Mouse (Mus musculus): ENCODE measurements at regions not wholly inside any gene's neighbourhood (a gene's known extent, or its start where the extent isn't known, plus 50 kb on each side); places are given as distances from the start of the nearest gene placed in this dataset.

DNA sequence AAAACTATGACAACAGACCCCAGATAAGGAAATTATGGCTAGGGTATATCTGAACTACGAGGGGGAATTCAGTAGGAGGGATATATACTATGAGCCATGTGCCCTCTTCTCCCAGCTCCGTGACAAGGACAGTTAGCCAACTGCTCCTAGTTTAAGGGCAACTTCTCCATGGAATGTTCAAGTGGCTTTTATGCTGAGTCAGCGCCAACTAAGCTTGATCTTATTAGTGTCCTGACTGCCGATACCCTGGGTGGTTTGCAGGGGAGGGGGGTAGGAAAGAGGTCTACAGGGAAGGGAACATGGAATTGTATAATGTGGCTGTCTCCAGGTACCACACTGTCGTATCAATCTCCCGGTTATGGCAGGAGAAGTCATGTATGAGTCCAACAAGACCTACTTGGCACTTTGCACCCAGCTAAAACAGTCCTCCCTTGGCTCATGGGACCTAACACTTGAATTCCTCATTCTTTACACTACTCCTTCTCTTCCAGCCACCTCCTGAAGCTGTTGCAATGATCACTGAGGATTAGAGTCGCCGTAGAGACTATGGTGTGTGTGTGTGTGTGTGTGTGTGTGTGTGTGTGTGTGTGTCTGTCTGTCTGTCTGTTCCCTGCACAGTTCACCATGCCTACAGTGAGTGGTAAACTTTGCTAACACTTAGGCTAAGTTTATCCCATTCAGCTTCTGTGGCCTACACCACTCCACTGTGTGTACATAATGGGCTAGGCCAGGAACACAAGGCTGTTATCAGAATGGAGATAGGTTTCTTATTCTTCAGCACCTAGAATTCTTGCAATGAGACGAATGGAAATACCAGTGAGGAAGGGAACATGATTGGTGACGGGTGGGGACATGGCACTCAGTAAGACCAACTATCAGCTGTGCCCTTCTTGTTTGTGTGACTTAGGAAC lies 1251.1 kb upstream of the A1bg start:
- no peak overlapping the region for H3K9ac ChIP-seq (ENCODE audit: low read depth, low read length)
- WGBS, result 93% methylated on average over 10 of the region's 10 CpGs
- H3K27ac ChIP-seq, result no peak overlapping the region
- no peaks in the 10 kb centered on the region for H3K36me3 ChIP-seq (ENCODE audit: insufficient read depth, low read length)
- ATAC-seq (replicated peaks; ENCODE audit: low FRiP score, low read depth) (no peak), DNase-seq (ENCODE audit: low spot score) (no peak)
- no peak for TF ChIP-seq CTCF (IDR thresholded peaks at IDR 0.05; ENCODE audit: low read depth)
- no peaks in the 10 kb centered on the region for H3K27me3 ChIP-seq (ENCODE audit: insufficient read depth, low read length)
- H3K4me1 ChIP-seq (replicated peaks; ENCODE audit: insufficient read depth, low read length), result no peaks in the 10 kb centered on the region
- no peak overlapping the region for H3K4me3 ChIP-seq (replicated peaks; ENCODE audit: low read depth, low read length)
- no peaks in the 10 kb centered on the region for H3K9me3 ChIP-seq (replicated peaks; ENCODE audit: low read length)
- H3K4me2 ChIP-seq (ENCODE audit: low read length), result no peak overlapping the region

DNA sequence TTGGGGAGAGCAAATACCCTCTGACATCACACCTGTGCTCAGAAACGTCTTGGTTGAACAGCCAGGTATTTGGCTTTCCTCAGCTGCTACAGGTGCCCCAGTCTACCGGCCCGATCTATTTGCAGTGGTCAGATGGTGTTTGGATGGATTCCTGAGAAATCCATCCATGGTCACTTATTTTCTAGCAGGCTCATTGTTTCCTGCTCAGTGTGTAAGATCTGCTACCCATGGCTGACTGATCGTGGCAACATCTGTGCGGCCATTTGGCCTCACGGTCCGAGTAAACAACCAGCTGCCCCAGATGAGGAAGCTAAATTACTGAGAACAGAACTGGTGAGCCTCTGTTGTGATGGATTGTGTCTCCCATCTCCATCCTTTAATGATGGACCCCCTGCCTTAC lies 1248.8 kb upstream of the A1bg start:
- 45% methylated on average over 7 of the region's 7 CpGs for WGBS
- TF ChIP-seq CTCF (IDR thresholded peaks at IDR 0.05; ENCODE audit: low read depth), result no peak
- Histone ChIP-seq H3K36me3 (ENCODE audit: insufficient read depth, low read length) (no peaks in the 10 kb centered on the region), H3K27ac (no peak overlapping the region), H3K4me1 (replicated peaks; ENCODE audit: insufficient read depth, low read length) (no peaks in the 10 kb centered on the region), H3K9me3 (replicated peaks; ENCODE audit: low read length) (no peaks in the 10 kb centered on the region), H3K4me3 (replicated peaks; ENCODE audit: low read depth, low read length) (no peak overlapping the region), H3K4me2 (ENCODE audit: low read length) (no peak overlapping the region), H3K9ac (ENCODE audit: low read depth, low read length) (no peak overlapping the region), H3K27me3 (ENCODE audit: insufficient read depth, low read length) (no peaks in the 10 kb centered on the region)
- no peak for ATAC-seq (replicated peaks; ENCODE audit: low FRiP score, low read depth)
- no peak for DNase-seq (ENCODE audit: low spot score)

DNA sequence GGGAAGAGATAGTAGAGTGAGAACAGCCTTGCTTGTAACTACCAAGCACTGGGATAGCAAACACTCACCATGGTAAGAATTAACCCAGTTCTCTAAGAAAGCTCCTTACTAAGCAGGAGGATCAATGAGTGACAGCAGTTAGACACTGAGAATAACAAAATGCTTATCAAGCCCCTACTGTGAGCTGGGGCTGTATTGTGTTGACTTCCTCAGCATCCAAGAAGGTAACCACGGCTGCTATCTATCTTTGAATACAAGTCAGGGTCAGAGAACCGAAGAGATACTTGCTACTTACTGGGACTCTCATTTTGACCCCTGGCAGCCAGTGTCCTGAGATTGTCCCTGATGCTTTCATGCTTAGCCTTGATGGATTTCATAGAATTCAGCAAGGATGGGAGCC lies 1248.4 kb upstream of the A1bg start:
- no peaks in the 10 kb centered on the region for H3K4me1 ChIP-seq (replicated peaks; ENCODE audit: insufficient read depth, low read length)
- 84% methylated on average over 2 of the region's 2 CpGs for WGBS
- DNase-seq (ENCODE audit: low spot score) (no peak), ATAC-seq (replicated peaks; ENCODE audit: low FRiP score, low read depth) (no peak)
- H3K9me3 ChIP-seq (replicated peaks; ENCODE audit: low read length), result no peaks in the 10 kb centered on the region
- H3K9ac ChIP-seq (ENCODE audit: low read depth, low read length), result no peak overlapping the region
- no peak overlapping the region for H3K4me3 ChIP-seq (replicated peaks; ENCODE audit: low read depth, low read length)
- no peaks in the 10 kb centered on the region for H3K27me3 ChIP-seq (ENCODE audit: insufficient read depth, low read length)
- no peak overlapping the region for H3K27ac ChIP-seq
- no peaks in the 10 kb centered on the region for H3K36me3 ChIP-seq (ENCODE audit: insufficient read depth, low read length)
- no peak overlapping the region for H3K4me2 ChIP-seq (ENCODE audit: low read length)
- TF ChIP-seq CTCF (IDR thresholded peaks at IDR 0.05; ENCODE audit: low read depth), result no peak

DNA sequence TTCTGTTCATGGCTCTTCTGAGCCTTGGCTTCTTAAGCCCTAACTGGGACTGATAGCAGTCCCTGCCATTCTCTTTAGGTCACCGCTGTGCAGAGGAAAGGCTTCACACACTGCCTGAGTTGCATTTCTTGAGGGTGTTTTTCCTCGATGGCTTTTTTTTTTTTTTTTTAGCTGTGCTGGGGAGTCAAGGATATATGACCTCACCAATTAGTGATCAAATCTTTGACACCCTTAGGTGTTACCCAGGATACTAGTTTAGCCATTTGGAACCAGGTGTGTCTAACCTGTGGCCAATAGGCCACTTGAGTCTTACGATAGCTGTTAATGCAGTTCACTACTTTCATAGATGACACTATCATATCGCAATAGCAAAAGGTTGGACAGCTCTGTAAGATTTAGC lies 1247.5 kb upstream of the A1bg start:
- H3K27ac ChIP-seq, result no peak overlapping the region
- ATAC-seq (replicated peaks; ENCODE audit: low FRiP score, low read depth) (no peak), DNase-seq (ENCODE audit: low spot score) (no peak)
- no peak overlapping the region for H3K4me2 ChIP-seq (ENCODE audit: low read length)
- TF ChIP-seq CTCF (IDR thresholded peaks at IDR 0.05; ENCODE audit: low read depth), result no peak
- H3K4me3 ChIP-seq (replicated peaks; ENCODE audit: low read depth, low read length), result no peak overlapping the region
- 91% methylated on average over 4 of the region's 4 CpGs for WGBS
- H3K36me3 ChIP-seq (ENCODE audit: insufficient read depth, low read length), result no peaks in the 10 kb centered on the region
- H3K9ac ChIP-seq (ENCODE audit: low read depth, low read length), result no peak overlapping the region
- H3K4me1 ChIP-seq (replicated peaks; ENCODE audit: insufficient read depth, low read length), result no peaks in the 10 kb centered on the region
- H3K9me3 ChIP-seq (replicated peaks; ENCODE audit: low read length), result no peaks in the 10 kb centered on the region
- H3K27me3 ChIP-seq (ENCODE audit: insufficient read depth, low read length), result no peaks in the 10 kb centered on the region

DNA sequence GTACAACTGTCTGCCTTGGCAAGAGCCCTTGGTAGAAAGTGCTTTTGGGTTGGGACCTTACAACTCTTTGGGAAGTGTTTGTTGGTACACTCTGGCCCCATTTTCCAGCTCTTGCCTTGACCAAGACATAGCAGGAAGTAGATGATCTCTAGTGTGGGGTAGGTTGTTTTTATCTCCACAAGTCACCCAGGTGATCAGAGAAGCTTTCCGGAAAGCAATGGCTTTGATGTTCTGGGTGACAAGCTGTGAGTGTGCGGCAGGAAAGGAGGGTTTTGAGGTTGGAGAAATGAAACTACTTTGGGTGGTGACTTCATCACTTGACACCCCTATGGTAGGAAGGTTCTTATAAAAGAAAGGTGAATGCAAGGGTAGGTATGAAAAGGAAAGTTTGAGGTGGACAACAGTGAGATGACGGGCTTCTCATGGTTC lies 1246.8 kb upstream of the A1bg start:
- ATAC-seq (replicated peaks; ENCODE audit: low FRiP score, low read depth) (no peak), DNase-seq (ENCODE audit: low spot score) (no peak)
- no peak overlapping the region for H3K27ac ChIP-seq
- WGBS, result 93% methylated on average over 3 of the region's 3 CpGs
- H3K9me3 ChIP-seq (replicated peaks; ENCODE audit: low read length), result no peaks in the 10 kb centered on the region
- no peak overlapping the region for H3K9ac ChIP-seq (ENCODE audit: low read depth, low read length)
- H3K27me3 ChIP-seq (ENCODE audit: insufficient read depth, low read length), result no peaks in the 10 kb centered on the region
- H3K4me3 ChIP-seq (replicated peaks; ENCODE audit: low read depth, low read length), result no peak overlapping the region
- no peaks in the 10 kb centered on the region for H3K4me1 ChIP-seq (replicated peaks; ENCODE audit: insufficient read depth, low read length)
- H3K4me2 ChIP-seq (ENCODE audit: low read length), result no peak overlapping the region
- TF ChIP-seq CTCF (IDR thresholded peaks at IDR 0.05; ENCODE audit: low read depth), result no peak
- H3K36me3 ChIP-seq (ENCODE audit: insufficient read depth, low read length), result no peaks in the 10 kb centered on the region

DNA sequence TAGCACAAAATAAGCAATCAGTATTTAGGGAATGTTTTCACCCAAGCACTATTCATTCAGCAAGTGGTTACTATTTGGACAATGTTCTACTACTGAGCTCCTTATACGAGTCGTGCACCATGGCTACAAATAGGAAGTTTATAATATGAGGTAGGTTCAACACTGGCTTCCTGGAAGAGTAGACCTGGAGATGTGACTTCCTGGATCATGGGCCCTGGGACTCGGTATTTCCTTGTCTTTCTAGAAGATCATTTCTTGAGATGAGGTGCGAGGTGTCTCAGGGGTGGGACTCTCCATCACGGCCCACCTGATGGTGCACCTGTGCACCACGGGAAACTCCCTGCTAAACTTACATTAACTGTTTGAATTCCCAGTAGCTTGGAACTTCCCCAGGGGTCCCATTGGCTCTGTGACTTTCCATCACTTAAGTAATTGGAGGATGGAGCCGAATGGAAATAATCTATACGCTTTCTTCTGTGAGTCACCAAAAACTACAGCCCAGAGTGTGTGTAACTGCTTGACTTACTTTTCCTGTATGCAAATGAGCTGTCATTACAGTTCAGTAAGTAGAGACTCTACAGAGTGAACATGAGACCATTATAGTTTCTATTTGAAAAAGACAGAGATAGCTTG lies 1246.3 kb upstream of the A1bg start:
- DNase-seq (ENCODE audit: low spot score) (no peak), ATAC-seq (replicated peaks; ENCODE audit: low FRiP score, low read depth) (no peak)
- Histone ChIP-seq H3K9ac (ENCODE audit: low read depth, low read length) (no peak overlapping the region), H3K9me3 (replicated peaks; ENCODE audit: low read length) (no peaks in the 10 kb centered on the region), H3K36me3 (ENCODE audit: insufficient read depth, low read length) (no peaks in the 10 kb centered on the region), H3K4me2 (ENCODE audit: low read length) (no peak overlapping the region), H3K4me3 (replicated peaks; ENCODE audit: low read depth, low read length) (no peak overlapping the region), H3K27me3 (ENCODE audit: insufficient read depth, low read length) (no peaks in the 10 kb centered on the region), H3K4me1 (replicated peaks; ENCODE audit: insufficient read depth, low read length) (no peaks in the 10 kb centered on the region), H3K27ac (no peak overlapping the region)
- no peak for TF ChIP-seq CTCF (IDR thresholded peaks at IDR 0.05; ENCODE audit: low read depth)
- 92% methylated on average over 8 of the region's 8 CpGs for WGBS
